Mouse (Mus musculus): ENCODE data around the gene Aebp2.

DNA sequence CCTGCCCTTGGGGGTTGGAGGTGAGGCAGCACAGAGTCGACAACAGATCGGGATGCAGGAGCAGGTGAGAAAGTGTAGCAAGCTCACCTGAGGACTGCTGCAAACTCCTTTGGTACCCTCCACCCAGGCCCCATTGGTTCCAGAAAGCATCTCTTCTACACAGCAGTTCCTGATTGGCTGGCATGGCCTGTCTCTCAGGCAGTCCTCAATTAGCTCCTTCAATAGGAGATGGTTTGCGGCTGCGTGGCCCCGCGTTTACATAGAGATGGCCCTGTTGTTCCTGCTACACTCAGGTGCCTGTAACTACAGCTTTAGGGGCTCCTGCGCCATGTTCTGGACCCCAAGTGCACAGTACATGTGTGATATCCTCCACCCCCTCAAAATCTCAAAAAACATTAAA lies 58.2 kb downstream of the Aebp2 start:
- no peak for TF ChIP-seq CTCF (IDR thresholded peaks at IDR 0.05; ENCODE audit: low read depth, low read length)
- TF ChIP-seq POLR2A (IDR thresholded peaks at IDR 0.05; ENCODE audit: borderline replicate concordance, low read depth, low read length) = no peak

All from bone marrow macrophage, adult 2 months (primary cell).